Mouse (Mus musculus) granulocyte monocyte progenitor cell, adult 5-6 weeks (primary cell): ENCODE results near the gene Camta1. TPM values are rescaled to one million over a fixed set of nuclear protein-coding genes. Genes with fewer than 3 reads are reported as not detected.

Source experiments
- ATAC-seq: replicated peaks from 2 replicates; pipeline ENCODE4 v1.8.0; 2016; ENCODE audit warnings: mild to moderate bottlenecking, moderate TSS enrichment, inconsistent platforms; ENCODE audit not compliant: poor library complexity, severe bottlenecking
- total RNA-seq, 2 experiments: library from RNA; stranded (forward) in 1 of 2; stranded (reverse) in 1 of 2; fragments of 200-712, 200-1000 nt in 1 of 2; fragments of >200 nt in 1 of 2; fragmentation: Nextera tagmentation in 1 of 2; gene quantifications; 2 replicates each; pipeline ENCODE4 v1.2.3; 2014 to 2017

The Camta1 gene
- total RNA-seq, 2 experiments from 2014 or later, result 31.9 to 35.5 TPM

DNA sequence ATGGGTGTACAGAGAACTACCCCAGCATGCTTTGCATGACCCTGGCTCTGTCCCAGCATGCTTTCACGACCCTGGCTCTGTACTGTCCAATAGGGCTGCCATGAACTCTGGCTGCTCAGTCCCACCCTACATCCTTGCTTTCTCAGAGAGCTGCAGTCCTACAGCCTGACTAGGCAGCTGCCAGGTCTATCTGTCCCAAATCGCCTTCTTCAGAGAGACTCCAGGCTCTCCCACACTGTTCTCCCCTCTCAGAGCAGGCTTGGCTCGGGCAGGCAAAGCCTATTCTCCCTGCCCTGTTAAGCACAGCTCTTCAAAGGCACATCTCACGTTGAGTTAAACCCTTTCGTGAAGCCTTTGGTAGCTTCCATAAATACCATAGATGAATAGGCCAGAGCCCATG is 317.5 kb downstream of the Camta1 start:
- no peak for ATAC-seq

DNA sequence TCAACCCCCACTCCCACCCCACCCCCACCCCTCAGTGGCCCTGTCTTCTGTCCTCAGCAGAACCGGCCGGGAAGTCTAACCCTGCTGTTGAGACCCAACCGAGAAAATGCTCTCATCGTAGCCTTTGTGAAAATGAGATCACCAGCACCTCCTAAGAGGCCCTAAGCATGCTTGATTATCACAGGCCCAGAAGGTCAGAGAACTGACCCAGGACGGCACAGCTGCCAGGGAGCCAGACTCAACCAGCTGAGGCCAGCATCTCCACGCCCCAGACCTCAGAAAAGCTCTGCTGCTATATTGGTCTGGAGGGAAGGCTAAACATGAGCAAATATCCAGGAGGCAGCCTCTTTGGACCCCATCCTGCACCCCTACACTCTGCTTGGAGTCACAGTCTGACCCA is 321.1 kb downstream of the Camta1 start:
- ATAC-seq, result no peak

DNA sequence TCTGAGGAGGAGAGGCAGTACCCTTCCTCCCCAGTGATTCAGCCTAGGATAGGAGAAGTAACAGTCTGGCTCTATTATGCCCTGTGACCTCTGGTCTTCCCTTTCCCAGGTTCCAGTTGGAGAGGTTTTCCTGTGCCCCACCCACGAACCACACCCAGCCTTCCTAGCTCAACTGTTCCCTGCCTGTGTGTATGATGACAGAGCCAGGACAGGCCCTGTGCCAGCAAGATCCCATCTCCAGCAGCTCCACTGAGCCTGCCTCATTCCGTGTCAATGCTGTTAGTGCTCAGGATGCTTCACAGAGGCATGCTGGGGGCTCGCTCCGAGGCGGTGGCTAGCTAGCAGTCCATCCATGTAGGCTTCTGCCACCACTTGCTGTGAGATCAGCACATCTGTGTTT is 321.8 kb downstream of the Camta1 start:
- ATAC-seq, result no peak

DNA sequence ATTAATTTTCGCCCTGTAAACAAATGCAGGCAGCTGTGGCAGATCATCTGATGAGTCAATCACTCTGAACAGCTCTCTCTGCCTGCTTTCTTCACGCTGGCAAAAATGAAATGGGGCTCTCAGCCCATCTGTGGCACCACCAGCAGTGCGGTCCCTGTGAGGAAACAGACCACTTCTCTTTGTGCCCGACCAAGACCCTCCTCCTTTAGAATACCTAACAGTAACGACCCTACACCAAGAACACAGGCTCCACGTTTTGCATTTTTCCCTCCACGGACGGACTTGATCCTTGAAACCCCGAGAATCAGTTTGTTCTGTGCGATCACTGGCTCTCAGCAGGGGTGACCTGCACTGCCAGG is 322.5 kb downstream of the Camta1 start:
- ATAC-seq, result no peak

DNA sequence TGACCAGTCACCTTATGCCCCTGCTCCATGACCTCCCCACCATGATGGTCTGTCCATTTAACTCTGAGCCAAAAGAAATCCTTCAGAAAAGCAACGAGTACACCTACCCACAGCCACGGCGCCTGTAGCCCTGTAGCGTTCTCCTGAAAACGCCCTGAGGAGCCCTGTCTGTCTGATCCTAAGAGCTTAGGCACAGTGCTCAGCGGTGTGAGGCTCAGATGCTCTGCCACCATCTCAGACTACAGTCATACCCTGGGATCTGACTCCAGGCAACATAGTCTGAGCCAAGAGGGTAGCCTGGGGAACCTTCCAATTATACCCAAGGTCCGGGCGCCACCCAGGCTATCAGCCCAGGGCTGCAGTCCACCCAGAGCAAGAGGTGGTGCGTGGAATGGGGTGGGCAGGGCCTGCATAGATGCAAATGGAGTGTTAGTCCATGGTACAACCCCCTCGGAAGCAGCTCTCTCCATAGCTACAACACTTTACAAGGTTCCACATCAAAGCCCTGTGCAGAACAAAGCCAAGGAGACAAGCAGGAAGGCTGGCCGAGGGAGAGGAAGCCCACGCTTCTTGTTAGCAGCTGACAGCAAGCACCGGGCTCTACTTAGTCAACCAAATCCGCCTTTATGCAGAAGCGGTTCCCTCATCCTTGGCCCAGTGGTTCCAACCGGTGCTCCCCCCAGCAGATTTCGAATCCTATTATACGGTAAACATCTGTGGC is 323.1 kb downstream of the Camta1 start:
- ATAC-seq, result no peak

DNA sequence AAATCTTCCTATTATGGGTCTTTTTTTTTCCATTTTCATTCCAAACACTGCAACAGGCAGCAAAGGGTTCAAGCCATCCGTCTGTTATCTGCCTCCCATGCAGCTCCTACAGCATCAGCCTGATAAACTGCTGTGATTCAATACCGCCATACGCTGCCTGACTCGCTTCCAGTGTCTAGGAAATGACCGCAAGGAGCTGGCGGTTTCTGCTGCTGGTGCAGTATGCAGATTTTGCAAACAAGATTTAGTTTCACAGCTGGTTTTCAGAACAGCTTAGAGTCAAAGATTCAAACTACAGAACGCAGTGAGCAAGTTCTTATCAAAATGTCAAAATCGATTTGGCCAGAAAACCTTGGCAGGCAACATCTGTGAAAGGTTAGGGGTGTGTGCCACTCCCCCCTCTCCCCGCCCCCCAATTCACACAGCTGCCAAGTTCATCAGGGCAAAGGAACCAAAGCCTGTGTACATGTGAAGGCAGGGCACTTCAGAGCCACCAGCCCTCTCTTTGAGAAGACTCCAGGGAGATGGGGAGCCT is 325.7 kb downstream of the Camta1 start:
- no peak for ATAC-seq

DNA sequence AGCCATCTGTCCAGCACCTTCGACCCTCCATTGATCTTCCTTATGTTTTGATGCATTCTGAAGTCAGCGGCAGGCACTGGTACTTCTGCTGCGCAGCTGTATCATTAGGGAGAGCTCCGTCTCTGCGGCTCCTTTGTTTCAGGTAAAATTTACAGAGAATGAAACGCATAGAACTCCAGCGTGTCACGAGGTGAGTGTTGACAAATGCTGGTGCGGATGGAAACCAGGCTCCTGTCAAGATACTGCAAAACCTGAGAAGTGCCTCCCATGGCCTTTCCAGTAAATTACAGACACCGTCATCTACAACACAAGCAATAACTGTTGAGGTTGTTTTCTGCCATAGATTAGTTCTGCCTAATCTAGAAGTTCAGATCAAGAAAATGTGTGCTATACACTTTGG is 328.2 kb downstream of the Camta1 start:
- ATAC-seq, result no peak

DNA sequence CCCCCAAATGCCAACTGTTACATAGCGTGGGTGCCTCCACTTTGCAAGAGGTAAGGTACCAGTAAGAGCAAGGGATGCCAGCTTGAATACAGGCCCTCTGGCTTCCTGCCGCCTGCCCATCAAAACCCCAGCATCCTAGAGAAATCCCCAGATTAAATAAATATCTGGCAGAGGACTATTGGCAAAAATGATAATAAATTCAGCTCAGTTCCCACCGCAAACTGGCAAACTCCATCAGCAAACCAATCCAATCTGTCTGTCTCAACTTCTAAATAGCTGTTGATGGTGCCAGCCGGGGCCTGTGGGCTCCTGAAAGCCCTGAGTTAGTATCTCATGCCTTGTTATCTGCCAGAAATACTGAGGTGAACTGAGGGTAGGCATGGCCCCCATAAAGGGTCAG is 333.2 kb downstream of the Camta1 start:
- no peak for ATAC-seq

DNA sequence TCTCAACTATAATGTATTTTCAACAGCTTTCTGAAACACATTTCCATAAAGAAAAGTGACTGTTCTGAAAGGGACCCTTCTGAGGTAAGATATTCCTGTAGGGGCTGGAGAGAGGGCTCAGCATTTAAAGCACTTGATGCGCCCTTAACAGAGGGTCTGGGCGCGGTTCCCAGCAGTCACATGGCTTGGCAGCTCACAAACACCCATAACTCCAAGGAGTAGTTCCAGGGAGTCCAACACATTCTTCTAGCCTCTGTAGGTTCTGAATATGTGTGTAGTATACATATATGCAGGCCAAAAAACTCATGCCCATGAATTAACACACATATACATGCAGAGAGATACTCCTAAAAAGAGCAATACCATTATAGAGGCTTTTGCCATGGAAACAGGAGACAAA is 333.9 kb downstream of the Camta1 start:
- ATAC-seq, result no peak

DNA sequence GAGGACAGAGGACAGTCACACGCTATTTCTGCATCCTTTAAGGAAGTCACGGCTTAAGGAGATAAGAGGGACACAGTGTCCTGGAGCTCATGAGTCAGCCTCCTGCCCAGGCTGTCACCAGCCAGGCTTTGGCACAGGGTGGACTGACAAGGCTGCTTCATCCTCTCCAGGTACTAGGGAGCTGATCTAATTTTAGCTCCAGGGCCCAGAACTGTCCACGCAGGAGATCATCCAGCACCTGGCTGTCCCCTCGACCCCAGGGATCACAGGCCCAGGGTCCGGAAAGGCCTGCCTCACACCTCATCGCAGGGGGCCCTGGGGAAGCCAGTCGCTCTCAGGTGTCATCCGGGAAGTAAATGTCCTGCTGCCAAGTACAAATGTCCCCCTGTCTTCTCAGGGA is 341.6 kb downstream of the Camta1 start:
- ATAC-seq, result no peak

DNA sequence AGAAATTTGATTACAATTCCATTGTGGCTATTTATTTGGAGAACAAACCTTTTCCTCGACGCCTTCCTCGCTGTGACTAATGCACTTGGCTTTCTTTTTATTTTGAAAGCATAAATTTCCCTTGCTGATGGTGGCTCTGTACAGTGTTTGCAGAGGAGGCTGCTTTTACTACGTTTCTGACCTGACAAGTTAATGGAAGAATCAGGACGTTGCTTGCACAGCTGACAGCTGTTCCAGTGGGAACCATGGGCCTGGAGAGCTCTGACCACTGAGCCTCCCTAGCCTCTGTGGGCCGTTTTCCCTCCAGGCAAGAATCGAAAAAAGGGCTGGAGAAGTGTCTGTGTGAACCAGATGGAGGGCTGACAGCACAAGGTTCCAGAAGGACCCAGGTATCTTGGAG is 342.7 kb downstream of the Camta1 start:
- ATAC-seq, result no peak

DNA sequence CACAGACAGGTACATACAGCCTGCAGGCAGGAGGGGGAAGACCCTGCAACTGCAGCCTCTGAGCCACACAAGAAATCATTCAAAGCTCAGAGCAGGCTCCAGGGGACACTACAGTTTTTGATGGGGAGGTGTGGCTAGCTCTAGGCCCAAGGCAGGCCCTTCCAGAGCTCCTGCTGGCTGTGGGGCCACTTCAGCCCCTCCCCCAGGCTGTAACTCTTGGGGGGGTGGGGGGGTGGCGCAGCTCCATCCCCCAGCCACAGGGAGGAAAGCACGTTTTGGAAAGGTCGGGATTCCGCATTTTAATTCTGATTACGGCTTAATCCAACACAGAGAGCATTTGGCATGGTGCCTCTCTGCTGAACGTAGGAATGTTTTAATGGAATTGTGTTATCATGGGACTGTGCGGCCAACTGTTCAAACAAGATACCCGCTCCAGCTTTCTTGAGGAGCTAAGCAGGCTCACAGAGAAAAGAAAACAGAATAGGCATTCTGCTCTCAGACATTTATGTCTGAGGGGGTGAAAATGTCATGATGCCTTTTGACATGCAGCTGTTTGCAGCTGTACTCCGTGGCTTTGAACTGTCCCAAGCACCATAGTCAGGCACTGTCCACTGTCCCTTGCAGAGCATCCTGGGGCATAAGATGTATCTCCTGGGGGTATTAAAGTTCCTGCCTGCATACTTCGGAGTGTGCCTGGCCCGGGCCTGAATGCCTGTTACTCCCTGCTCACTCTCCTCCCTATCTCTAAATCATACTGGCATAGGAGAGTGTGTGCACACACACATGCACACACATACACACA is 344.5 kb downstream of the Camta1 start:
- no peak for ATAC-seq

DNA sequence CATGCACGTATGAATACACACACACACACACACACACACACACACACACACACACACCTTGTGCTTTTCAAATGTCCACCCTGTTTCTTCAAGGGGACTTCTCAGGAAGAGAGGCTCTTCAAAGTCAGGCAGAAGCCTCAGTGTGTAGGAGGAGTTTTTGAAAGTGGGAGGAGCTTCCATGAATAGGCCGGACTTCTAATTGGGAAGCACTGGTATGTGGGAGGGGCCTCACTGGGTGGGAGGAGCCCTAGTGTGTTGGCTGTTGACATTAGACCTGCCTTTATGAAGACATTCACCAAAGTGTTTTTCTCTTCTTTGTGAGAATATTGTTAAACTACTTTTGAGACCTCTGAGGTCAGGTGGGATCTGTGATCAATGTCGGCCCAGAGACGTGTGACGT is 346.4 kb downstream of the Camta1 start:
- ATAC-seq, result no peak

DNA sequence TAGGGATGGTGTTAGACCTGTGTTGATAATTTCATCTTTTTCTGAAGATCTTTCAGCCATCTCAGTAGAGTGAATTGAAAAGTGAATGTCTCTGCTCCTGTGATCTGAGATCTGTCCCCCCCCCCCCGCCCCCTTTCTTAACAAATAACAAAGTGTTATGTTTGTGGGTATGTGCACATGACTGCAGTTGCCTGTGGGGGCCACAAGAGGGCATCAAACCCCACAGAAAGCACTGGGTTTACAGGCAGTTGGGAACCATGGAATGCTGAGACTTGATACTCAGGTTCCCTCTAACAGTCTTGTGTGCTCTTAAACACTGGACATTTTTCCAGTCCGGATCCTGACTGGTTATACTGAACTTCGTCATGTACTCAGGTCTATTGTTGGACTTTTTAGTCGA is 350.6 kb downstream of the Camta1 start:
- ATAC-seq, result no peak

DNA sequence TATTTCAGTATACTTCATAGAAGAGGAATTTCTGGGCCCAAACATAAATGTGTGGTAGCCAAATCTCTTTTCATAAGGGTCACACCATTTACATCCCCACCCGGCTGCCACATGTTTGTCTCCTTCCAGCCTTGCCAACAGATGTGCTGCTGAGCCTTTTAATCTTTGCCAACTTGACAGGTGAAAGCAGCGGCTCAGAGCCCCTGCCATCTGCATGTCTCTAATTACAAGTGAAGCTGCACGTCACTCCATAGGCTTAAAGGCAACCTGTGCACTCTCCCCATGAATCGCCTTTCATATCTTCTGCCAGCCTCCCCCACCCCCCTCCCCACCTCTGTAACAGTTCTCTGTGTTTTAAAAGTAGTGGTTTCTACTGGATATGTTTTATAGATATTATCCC is 351.3 kb downstream of the Camta1 start:
- no peak for ATAC-seq

DNA sequence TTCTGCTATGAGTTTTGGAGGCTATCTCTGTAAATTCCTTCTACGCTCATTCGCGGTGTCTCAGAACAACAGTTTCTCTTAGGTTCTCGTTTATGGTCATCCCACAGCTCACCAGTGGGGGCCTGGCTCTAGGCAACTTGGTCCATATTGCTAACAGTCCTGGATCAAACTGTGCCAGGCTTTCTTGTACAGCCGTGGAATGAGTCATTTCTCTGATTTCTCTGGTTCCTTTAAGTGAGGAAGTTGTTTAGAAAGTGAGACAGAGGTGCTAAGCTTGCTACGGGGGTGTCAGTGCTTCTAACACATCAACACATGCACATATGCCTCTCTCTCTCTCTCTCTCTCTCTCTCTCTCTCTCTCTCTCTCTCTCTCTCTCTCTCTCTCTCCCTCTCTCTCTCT is 355.0 kb downstream of the Camta1 start:
- ATAC-seq, result no peak

DNA sequence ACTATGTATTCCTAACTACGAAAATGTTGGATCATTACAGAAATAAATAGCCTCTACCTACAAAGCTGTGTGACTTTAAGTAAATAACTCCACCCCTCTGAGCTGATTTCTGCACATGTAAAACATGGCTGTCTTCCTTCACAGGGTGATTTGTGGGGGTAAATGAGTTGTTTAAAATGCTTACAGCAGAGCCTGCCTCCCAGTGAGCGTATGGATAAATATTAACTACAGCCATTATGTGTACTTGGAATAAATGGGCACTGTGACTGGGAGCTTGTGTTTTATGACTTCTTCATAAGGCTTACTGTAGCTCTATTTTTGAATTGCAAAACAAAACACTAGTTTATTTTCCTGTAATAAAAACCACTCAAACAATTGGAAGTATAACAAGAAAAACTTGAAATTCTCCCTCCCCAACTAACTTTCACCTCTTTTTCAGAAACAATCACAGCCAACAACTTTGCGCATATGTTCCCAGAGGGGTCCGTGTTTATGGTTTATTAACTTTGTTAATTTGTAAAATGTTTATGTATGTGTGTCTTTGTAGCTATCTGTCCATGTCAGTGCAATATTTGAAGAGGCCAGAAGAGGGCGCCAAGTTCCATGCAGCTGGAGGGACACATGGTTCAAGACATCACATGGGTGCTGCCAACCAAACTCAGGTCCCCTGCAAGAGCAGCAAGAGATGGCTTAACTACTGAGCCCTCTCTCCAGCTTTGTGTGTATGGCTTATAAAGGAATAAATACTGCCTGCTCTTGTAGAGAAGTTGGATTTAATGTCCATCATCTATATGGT is 363.0 kb downstream of the Camta1 start:
- ATAC-seq, result no peak

DNA sequence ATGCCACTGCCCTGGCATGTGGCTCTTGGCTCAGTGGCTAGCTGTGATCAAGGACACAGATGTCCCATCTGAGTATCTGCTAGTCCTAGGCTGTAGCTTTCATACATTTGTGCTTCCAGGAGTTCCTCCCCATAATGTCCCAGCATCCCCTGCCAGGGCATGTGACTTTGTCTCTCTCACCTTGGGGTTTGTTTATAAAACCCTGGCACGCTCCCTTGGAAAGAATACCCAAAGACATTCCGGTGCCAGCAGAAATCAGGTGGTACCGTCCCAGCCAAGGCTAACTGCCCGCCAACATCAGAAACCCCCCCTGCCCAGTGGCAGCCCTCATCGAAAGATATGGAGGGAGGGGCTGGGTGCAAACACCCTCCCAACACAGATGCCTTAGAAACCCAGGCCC is 365.1 kb downstream of the Camta1 start:
- ATAC-seq, result no peak

DNA sequence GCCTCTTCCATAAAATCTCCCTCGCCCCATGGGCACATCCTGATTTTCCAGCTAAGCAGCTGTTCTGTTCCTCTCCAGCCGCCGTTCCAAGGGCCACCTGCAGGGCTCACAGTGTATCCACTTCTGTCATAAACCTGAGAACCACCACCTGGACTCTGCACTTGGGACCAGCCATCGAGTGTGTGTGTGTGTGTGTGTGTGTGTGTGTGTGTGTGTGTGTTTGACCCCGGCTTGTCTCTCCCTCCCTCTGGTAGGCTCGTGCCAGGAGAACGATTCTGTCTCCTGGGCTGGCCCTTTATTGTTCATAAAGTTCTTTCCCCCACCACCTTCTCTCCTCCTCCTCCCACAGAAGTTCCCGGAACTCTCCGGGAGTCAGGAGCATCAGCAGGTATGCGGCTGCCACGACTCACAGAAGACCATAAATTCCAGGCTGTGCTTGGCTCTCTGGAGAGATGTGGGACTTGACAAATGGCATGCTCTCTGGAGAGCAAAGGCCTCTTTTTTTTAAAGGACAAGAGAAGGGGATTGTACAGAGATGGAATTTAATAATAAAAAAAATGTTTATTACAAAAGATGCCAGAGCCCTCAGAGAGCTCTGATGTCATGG is 366.3 kb downstream of the Camta1 start:
- no peak for ATAC-seq

DNA sequence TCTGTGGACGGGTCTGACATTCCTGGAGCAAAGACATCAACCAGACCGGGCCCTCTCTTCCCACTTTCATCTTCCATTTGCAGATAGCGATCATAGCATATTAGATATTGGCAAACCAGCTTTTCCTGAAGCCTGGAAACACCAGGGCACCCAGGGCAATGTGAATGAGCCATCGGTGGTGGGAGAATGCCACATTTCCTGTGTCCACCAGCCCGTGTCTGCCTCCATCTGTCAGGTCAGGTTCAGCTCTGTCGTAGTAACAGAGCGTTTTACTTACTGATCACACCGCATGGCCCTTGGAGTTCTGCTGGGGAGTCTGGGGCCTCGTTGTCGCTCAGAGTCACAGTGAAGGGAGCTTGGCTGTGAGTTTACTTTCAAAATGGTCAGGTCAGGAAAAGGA is 368.9 kb downstream of the Camta1 start:
- ATAC-seq, result no peak

DNA sequence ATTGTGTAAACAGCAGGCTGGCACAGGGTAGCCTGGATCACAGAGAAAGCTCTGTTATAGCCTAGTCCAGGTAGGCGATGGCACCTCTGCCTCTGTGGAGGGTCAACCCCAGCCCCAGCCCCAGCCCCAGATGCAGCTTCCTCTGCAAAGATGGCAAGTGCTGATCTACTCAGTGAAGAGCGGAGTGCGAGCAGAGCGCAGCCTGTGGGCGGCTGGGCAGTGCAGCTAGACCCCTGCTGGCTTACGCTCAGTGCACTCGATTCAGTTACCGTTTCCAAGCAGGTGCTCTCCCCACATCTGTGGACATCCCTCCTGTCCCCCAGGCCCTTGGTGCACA is 377.7 kb downstream of the Camta1 start:
- ATAC-seq, result no peak
